Mouse (Mus musculus) G1E (cell line): ENCODE measurements around the gene D17Wsu92e.

Experiments used
- CTCF ChIP-seq: IDR thresholded peaks from 2 replicates; pipeline ENCODE4 v1.5.1; 2012; ENCODE audit warnings: low read depth, low read length, inconsistent platforms, mixed read lengths
- GATA1 ChIP-seq: IDR thresholded peaks from 2 replicates; pipeline ENCODE4 v1.6.1; 2012; ENCODE audit warnings: borderline replicate concordance, low read length, inconsistent platforms, mixed read lengths
- POLR2AphosphoS5 ChIP-seq: IDR thresholded peaks from 2 replicates; pipeline ENCODE4 v1.6.1; 2012; ENCODE audit warnings: low read depth, low read length, inconsistent platforms; ENCODE audit not compliant: insufficient replicate concordance

GRCm38 (mm10) chr17:27821407-27822338 is 1.2 kb upstream of the D17Wsu92e start:
- TF ChIP-seq CTCF (no peak), GATA1 (no peak), POLR2AphosphoS5 (no peak)
